Mouse (Mus musculus) lung, postnatal 0 days (tissue): ENCODE data around the gene Ints1. TPM values are rescaled to one million over a fixed set of nuclear protein-coding genes. Genes with fewer than 3 reads are reported as not detected.

Experiments used
- ATAC-seq: fragments of 200-750 bp; cut with Nextera tagmentation; 2 replicates; pipeline ENCODE4 v1.8.0; 2017; ENCODE audit warnings: moderate library complexity
- DNase-seq: peaks from one replicate; pipeline ENCODE4 v3.0.0-alpha.2; 2016; ENCODE audit warnings: low spot score
- H3K27ac ChIP-seq: fragments of 300-500 bp; sonication (generic); 2 replicates; pipeline ENCODE4 v1.5.1; 2014; ENCODE audit warnings: antibody characterized with exemption, mild to moderate bottlenecking, low read length, mixed read lengths
- H3K27me3 ChIP-seq: fragments of 300-500 bp; sonication (generic); replicated peaks from 2 replicates; pipeline ENCODE4 v1.6.1; 2014; ENCODE audit warnings: low read length, mixed read lengths; ENCODE audit not compliant: insufficient read depth
- H3K36me3 ChIP-seq: fragments of 300-500 bp; sonication (generic); 2 replicates; pipeline ENCODE4 v1.6.1; 2014; ENCODE audit warnings: low read length, mixed read lengths; ENCODE audit not compliant: insufficient read depth
- H3K4me1 ChIP-seq: fragments of 300-500 bp; sonication (generic); 2 replicates; pipeline ENCODE4 v1.6.1; 2014; ENCODE audit warnings: antibody characterized with exemption, low read depth, low read length, mixed read lengths; ENCODE audit not compliant: insufficient read depth
- H3K4me2 ChIP-seq: fragments of 300-500 bp; sonication (generic); replicated peaks from 2 replicates; pipeline ENCODE4 v1.6.1; 2014; ENCODE audit warnings: low read depth, mild to moderate bottlenecking, low read length, moderate library complexity, mixed read lengths
- H3K4me3 ChIP-seq: fragments of 300-500 bp; sonication (generic); 2 replicates; pipeline ENCODE4 v1.5.1; 2014; ENCODE audit warnings: low read depth, low read length
- H3K9ac ChIP-seq: fragments of 300-500 bp; sonication (generic); replicated peaks from 2 replicates; pipeline ENCODE4 v1.6.1; 2014; ENCODE audit warnings: low read depth, mild to moderate bottlenecking
- H3K9me3 ChIP-seq: fragments of 300-500 bp; sonication (generic); 2 replicates; pipeline ENCODE4 v1.6.1; 2016; ENCODE audit warnings: low read length, mixed read lengths
- CTCF ChIP-seq: IDR thresholded peaks from 2 replicates; pipeline ENCODE4 v1.5.1; 2016; ENCODE audit warnings: antibody characterized with exemption, mild to moderate bottlenecking
- EP300 ChIP-seq: IDR thresholded peaks from 2 replicates; pipeline ENCODE4 v1.6.1; 2016; ENCODE audit warnings: antibody characterized with exemption, mild to moderate bottlenecking, control low read depth
- WGBS: fragments of 180-500 bp; shearing (Covaris S2); extraction: QIAGEN DNeasy Blood & Tissue Kit; methylation state at CpG from one replicate; pipeline ENCODE4 v1.1.7; 2014; 5-methylcytosine and 5-hydroxymethylcytosine counted together
- polyA plus RNA-seq: library from polyadenylated mRNA; unstranded; fragments of >200 nt; fragmentation: Nextera tagmentation; extraction: Ambion mirVana; gene quantifications from 2 replicates; pipeline ENCODE4 v1.2.1, GENCODE M21; 2015

Ints1 gene
- polyA plus RNA-seq, 1 experiment from 2014 or later, result 8.6 TPM

GRCm38 (mm10) chr5:139798168-139798900 lies 22.9 kb upstream of the Ints1 start:
- peak; percentile 20 for ATAC-seq

DNA sequence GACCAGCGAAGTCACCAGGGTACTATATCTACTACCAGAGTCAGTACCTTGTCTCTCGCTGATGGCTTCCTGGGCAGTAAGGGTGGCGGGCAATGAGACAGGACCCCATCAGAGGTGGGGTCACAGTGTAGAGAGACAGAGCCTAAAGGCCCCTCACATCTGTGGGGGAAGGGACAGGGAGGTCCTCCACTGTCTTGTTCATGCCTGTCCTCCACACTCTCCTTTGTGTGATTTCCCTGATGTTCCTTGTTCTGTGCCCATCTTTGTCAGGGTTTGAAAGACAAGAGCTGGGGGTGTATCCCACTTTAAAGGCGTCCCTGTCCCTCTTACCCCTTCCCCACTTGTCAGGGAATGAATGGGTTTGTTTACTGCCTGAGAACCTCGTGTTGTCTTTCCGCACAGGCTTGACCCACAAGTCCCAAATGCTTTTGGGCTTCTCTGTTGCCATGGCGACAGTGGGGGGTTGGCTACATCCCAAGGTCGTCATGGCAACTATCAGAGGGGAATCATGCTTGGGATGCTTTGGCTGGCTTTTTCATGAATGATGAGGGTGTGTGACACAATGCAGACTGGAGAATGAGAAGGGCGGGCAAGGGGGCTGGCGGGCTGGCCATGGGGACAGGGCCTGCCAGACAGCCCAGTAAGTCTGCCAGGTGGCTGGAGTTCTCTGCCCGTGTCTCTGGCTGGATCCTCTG lies 22.1 kb upstream of the Ints1 start:
- DNase-seq, result peak; percentile 93
- peaks cover 44% of the 10 kb centered on the region for H3K4me1 ChIP-seq
- peak overlapping the region; percentile 94 for H3K27ac ChIP-seq
- peak overlapping the region; percentile 15; the same call in 1 of the 2 replicates for H3K4me3 ChIP-seq
- H3K9me3 ChIP-seq, result no peaks in the 10 kb centered on the region
- 0 out of 2 replicates have a peak overlapping the region, but pooled peaks have one; percentile 19 for H3K9ac ChIP-seq
- H3K36me3 ChIP-seq, result peaks cover 22% of the 10 kb centered on the region; the same call in 1 of the 2 replicates
- TF ChIP-seq CTCF, result no peak
- peak; percentile 88 for TF ChIP-seq EP300
- ATAC-seq, result peak; percentile 77
- WGBS, result 18% methylated on average over 10 of the region's 11 CpGs
- H3K4me2 ChIP-seq, result peak overlapping the region; percentile 56
- no peaks in the 10 kb centered on the region for H3K27me3 ChIP-seq

More at GRCm38 (mm10) chr5:139798168-139798900, 22.9 kb upstream of the Ints1 start:
- Histone ChIP-seq H3K36me3 (peaks cover 22% of the 10 kb centered on the region; the same call in 1 of the 2 replicates), H3K4me1 (peaks cover 38% of the 10 kb centered on the region), H3K4me3 (no peak overlapping the region), H3K27ac (peak overlapping the region; percentile 94), H3K4me2 (peak overlapping the region; percentile 56), H3K9ac (no peak overlapping the region), H3K27me3 (no peaks in the 10 kb centered on the region), H3K9me3 (no peaks in the 10 kb centered on the region)
- TF ChIP-seq CTCF, result no peak
- TF ChIP-seq EP300, result no peak
- 44% methylated on average over 10 of the region's 12 CpGs for WGBS
- peak; percentile 49 for DNase-seq

DNA sequence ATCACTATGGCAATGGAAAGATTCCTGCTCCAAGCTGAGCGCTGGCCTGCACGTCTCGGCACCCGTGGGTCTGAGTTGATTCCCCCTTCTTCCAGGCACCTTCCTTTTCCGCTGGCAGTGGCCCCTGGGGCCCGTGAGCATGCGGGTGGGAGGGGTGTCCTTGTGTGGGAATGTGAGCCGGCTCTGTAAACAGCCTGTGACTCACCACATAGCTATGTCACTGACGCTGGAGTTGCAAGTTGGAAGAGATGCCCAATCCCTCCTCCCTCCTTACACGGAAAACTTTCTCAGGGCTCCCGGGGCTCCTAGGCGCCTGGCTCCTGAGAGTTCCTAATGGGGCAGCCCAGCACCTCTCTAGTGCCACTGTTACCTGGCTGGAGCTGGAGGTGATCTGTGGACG lies 21.4 kb upstream of the Ints1 start:
- H3K9me3 ChIP-seq, result no peaks in the 10 kb centered on the region
- WGBS, result 8% methylated on average over 13 of the region's 13 CpGs
- peak overlapping the region; percentile 56 for H3K4me2 ChIP-seq
- H3K4me1 ChIP-seq, result peaks cover 48% of the 10 kb centered on the region
- 0 out of 2 replicates have a peak overlapping the region, but pooled peaks have one; percentile 19 for H3K9ac ChIP-seq
- peak; percentile 84 for ATAC-seq
- DNase-seq, result peak; percentile 99
- H3K36me3 ChIP-seq, result peaks cover 22% of the 10 kb centered on the region; the same call in 1 of the 2 replicates
- TF ChIP-seq EP300, result peak; percentile 95
- no peak for TF ChIP-seq CTCF
- no peaks in the 10 kb centered on the region for H3K27me3 ChIP-seq
- H3K4me3 ChIP-seq, result peak overlapping the region; percentile 15; the same call in 1 of the 2 replicates
- H3K27ac ChIP-seq, result peak overlapping the region; percentile 94

GRCm38 (mm10) chr5:139796001-139796620 lies 20.6 kb upstream of the Ints1 start:
- H3K4me2 ChIP-seq, result peak overlapping the region; percentile 56
- H3K36me3 ChIP-seq, result peaks cover 21% of the 10 kb centered on the region; the same call in 1 of the 2 replicates
- no peak overlapping the region for H3K9ac ChIP-seq
- no peak for TF ChIP-seq EP300
- no peak for TF ChIP-seq CTCF
- H3K9me3 ChIP-seq, result no peaks in the 10 kb centered on the region
- no peak overlapping the region for H3K4me3 ChIP-seq
- peaks cover 48% of the 10 kb centered on the region for H3K4me1 ChIP-seq
- WGBS, result 55% methylated on average over 9 of the region's 9 CpGs
- peak overlapping the region; percentile 94 for H3K27ac ChIP-seq
- DNase-seq (no peak), ATAC-seq (no peak)
- H3K27me3 ChIP-seq, result no peaks in the 10 kb centered on the region

GRCm38 (mm10) chr5:139794938-139795337 lies 19.5 kb upstream of the Ints1 start:
- DNase-seq (no peak), ATAC-seq (no peak)
- Histone ChIP-seq H3K4me2 (peak overlapping the region; percentile 56; the same call in 1 of the 2 replicates), H3K9ac (no peak overlapping the region), H3K9me3 (no peaks in the 10 kb centered on the region), H3K27me3 (no peaks in the 10 kb centered on the region), H3K4me3 (no peak overlapping the region), H3K36me3 (peaks cover 10% of the 10 kb centered on the region; the same call in 1 of the 2 replicates), H3K4me1 (peaks cover 48% of the 10 kb centered on the region), H3K27ac (no peak overlapping the region)
- TF ChIP-seq EP300 (no peak), CTCF (no peak)
- WGBS, result 38% methylated on average over 10 of the region's 10 CpGs

DNA sequence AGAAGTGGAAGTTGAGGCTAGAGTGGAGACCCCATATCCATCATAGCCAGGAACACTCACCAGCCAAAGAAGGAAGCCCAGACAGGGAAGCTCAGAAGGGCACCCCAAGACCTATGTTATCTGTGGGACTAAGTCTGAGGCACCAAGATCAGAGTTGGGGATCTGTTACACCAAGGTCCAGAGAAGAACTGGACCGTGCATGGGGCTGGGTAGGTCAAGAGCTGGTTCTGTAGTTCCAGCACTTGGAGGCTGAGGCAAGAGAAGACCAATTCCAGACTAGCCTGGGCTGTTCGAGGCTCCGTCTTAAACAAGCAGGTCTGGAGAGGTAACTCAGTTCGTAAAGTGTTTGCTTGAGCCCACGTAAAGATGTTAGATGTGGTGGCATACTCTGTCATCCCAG lies 18.7 kb upstream of the Ints1 start:
- no peak overlapping the region for H3K9ac ChIP-seq
- H3K27ac ChIP-seq, result peak overlapping the region; percentile 98
- WGBS, result 67% methylated on average over 5 of the region's 5 CpGs

More for the DNA sequence above, 18.7 kb upstream of the Ints1 start:
- DNase-seq (no peak), ATAC-seq (no peak)
- Histone ChIP-seq H3K27me3 (no peaks in the 10 kb centered on the region), H3K4me3 (peak overlapping the region; percentile 94; the same call in 1 of the 2 replicates), H3K4me2 (peak overlapping the region; percentile 86), H3K36me3 (0 out of 2 replicates have a peak, but pooled peaks cover 2% of the 10 kb centered on the region), H3K4me1 (peaks cover 48% of the 10 kb centered on the region), H3K9me3 (no peaks in the 10 kb centered on the region)
- TF ChIP-seq CTCF, result no peak
- no peak for TF ChIP-seq EP300
